Mouse (Mus musculus) ovary, postnatal 36 days (tissue): ENCODE results near the gene Sh3bp5.
A peak's percentile ranks its signal among the peaks of the same experiment; 100 is the strongest.

ENCODE experiments used
- DNase-seq: peaks from one replicate; pipeline ENCODE4 v3.0.0; 2022; ENCODE audit warnings: low spot score, mixed read lengths

Sh3bp5 gene

DNA sequence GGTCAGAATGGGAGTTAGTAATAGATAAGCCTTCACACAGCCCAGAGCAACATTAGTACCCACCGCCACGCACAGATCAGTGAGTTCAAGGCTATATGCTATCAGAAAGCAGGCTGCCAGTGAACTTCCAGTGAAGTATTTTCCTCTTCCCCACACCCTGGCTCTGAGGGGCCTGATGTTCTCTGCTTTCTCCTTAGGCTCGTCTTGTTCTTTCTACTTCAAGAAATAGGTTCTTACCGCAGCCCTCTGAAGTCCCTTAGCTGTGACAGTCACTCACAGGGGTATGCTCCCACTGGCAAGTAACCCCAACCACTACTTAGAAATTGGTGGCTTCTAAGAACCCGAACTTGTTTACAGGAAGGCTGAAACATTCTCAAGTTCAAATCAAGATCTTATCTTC is 2.8 kb downstream of the Sh3bp5 start:
- DNase-seq: no peak

DNA sequence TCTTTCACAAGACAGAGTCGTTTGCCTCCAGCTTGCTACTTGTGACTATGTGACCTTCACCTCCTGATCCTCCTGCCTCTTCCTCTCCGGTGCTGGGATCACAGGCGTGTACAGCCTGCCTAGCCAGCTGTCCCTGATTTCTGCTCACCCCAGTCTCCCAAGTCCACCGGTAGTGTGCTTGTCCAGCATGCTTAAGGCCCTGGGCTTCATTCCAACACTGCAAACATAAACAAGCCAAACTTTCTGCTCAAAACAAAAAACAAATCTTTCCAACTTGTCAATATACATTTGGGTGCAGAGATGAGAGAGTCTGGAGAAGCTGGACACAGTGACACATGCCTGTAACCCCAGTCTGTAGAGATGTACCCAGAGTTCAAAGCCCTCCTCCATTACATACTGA is 3.5 kb downstream of the Sh3bp5 start:
- no peak for DNase-seq

DNA sequence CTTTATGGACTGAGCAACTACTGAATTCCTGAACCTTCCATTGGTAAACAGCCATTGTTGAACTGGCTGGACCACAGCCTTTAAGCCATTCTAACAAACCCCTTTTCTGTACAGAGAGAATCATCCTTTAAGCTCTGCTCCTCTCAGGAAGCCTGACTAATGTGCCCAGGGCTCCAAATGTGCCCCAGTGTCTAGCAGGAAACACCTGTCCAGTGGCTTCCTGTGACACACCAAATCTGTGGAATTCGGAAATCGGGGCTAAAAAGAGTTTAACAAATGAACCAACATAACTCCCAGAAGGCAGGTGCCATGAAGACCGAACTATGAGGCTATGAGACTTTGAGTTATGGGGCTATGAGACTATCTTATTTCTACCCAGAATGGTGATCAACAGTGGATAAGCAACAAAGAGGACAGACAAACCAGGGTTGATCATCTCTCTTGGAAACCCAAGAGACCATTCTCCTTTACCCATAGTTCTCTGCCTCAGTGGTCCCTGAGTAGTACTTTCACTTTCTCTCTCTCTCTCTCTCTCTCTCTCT is 4.0 kb downstream of the Sh3bp5 start:
- no peak for DNase-seq

DNA sequence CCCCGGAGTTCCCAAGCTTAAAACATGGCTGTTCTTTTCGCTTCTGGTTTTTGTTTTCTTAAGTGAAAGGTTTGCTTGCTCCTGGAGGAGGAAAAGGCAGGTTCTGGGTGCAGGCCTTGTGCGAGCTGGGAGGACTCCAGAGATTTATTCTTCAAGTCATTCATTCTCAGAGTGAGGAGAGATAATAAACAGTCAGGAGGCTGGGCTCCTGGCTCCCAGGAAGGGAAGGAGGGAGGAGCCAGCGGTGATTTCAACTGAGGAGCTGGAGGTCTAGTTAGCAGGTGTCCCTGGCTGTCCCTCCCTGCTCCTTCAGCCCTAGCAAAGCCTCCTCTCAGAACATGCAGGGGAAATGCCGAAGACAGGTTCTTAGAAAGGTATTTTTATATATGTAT is 6.9 kb downstream of the Sh3bp5 start:
- no peak for DNase-seq

DNA sequence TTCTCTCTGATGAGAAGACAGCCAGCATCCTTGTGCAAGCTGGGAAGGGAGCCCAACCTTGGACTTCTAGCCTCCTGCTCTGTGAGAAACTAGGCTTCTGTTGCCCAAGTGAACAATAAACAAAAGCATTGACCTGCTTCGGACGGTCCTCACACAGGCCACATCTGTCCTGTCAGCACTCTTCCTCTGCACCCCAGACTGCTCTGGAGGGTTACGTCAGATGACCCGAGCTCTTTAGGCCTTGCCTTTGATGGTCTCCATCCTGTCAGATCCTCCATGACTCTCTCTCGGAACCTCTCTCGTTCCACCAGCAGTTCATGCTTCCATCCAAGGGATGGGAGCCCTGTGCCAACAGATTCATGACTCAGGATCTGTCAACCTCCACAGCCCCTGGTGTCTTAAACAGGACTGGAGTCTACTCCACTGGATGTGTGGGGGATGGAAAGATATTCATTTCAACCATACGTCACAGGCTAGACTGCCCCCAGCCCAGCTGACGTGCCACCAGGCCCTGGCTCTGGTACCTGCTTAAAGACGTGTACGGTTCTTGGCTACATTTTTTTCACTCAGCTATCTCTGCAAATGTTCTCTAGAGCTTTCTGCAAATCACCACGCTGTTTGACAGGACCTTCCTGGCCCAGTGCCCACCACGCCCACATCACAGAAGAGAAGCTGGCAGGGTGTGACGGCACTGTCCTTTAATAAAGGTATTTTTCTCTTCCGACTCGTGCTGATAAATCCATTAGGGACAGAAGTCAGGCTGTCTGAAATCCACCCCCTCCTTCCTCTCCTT is 7.5 kb downstream of the Sh3bp5 start:
- DNase-seq: peak; percentile 63

DNA sequence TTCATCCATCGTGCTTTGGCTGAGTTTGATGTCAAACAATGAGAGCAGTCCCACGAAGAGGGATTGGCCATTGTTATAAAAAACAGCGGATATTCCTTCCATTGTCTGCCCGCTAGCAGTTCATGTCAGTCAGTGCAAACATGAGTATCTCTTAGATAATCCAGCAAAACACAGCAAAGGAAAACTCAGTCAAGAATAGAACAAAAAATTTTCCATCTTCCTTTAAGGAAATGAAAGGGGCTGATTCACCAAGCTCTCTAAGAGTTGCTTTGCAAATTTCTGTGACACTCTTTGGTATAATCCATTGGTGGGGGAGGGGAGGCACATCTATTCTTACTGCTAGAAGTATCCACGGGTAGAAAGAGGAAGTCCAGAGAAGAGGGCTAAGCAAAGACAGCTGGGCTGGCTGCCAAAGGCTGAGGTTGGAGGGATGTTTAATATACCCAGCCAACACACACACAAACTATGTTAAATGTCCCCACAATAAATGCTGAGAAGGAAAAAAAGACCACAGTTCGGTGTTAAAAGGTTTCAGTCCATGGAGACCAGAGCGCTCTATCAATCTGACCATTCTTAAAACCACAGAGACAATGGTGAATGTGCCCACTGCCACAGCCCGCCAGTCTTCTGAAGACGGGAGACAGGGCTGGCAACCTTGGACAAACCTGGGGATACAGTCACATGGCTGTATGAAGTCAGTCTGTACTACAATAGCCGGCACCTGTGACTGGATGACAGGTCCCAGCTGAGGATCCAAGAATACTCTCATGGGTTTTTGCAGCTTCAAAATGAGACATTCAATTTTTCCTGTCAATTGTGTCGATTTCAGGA is 12.7 kb downstream of the Sh3bp5 start:
- DNase-seq: peak; percentile 54

DNA sequence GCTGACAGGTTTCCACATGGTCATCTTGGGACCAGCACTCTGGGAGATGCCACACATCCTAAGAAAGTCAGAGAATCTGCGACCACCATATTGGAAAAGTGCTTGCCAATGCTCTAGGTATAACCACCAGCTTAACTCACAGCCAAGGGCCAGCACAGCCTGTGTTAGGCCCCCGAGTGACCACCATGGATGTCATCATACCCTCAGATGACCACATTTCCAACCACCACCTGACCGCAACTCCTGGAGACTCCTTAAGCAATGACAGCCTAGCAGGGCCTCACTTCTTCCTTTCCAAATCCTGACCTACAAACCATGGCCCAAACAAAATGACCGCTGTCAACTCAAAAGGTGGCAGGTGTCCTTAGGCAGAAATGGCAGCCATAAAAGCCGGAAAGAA is 13.5 kb downstream of the Sh3bp5 start:
- no peak for DNase-seq

DNA sequence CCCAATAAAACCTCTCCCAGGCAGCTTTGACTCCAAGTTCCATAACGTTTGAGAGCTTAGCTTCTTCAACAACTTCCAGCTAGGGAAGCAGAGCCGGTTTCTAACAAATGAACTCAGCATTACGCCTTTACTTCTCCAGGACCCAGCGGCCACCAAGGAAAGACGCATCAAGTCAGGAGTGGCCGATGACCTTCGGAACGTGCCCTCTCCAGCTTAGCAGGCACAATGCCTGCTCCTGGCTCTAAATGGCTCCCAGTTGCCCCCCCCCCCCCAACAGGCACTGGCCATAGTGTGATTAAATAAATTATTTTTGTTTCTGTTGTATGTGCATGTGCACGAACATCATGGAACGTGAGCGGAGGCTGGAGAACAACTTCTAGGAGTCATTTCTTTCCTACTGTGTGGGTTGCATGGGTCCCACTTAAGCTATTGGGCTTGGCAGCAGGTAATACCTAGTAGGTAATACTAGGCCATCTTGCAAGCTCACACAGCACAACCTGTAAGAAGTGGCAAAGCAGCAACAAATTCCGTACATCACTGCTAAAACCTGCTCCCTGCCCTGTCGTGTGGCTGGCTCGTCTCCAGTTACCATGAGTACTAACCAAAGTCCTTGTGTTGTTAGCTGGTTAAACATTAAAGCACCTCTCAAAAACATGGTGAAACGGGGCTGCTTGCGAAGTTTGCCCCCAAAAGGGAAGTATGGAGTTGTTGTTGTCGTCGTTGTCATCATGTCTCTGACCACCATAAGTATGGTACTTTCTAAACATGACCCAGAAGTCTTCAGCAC is 14.2 kb downstream of the Sh3bp5 start:
- DNase-seq: no peak

DNA sequence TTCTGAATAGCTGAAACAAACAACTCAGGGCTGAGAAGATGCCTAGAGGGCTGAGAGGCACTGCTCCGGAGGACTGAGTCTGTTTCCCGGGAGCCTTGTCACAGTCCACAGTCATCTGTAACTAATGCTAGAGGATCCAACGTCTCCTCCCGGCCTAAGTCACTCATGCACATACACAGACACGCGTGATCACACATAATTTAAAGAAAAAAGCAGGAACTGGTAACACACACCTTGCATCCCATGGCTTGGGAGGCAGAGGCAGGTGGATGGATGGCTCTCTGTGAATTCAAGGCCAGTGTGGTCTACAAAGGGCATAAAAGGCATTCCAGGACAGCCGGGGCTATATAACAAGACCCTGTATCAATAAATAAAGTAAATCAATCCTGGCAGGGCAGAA is 14.9 kb downstream of the Sh3bp5 start:
- DNase-seq: no peak

DNA sequence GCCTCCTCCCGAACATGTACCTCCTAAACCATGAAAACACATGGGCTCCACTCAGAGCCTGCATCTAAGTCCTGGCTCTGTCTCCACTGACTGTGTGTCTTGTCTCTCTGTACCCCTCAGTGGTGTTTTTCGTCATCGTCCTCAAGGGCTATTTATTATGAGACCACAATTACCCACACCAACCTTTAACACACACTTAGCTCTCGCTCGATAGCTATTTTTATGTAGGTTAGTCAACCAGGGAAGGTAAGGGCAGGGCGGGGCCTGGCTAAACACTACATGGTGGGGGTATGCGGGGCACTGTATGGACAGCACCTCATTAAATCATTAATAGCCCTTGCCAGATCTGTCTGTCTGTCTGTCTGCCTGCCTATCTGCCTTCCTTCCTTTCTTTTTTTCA is 15.3 kb downstream of the Sh3bp5 start:
- no peak for DNase-seq

DNA sequence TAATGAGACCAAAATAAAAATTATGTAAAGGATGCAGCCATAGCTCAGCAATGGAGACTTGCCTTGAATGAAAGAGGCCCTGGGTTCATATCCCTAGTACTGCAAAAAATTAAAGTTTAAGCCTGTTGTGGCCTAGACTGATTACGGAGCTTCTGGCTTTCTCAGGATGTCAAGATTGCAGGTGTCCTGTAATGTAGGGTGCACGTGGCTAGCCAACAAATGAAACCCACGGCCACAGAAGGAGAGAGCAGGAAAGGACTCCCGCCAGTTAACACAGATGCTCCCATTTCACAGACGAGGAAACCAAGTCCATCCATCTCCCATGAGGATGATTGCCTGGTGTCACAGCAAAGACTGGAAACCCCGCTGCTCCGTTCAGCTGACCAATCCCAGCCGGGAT is 15.7 kb downstream of the Sh3bp5 start:
- no peak for DNase-seq

DNA sequence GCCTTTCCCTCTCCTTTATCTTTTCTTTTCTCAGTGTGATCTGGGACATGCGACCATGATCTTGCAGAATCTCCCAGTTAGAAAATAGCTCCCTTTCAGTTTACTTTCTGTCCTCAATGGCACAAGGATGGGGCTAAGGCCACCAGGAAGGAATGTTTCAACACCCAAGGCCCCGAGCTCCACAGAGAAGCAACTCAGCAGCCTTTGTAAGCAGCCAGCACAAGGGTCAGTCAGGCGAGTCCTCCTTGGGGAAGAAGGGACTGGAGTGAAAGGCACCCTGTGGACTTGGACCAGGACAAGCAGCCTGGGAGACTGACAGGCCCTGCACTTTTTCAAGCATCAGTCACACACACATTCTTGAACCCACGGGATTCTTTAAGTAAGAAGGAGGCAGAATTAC is 16.6 kb downstream of the Sh3bp5 start:
- no peak for DNase-seq

DNA sequence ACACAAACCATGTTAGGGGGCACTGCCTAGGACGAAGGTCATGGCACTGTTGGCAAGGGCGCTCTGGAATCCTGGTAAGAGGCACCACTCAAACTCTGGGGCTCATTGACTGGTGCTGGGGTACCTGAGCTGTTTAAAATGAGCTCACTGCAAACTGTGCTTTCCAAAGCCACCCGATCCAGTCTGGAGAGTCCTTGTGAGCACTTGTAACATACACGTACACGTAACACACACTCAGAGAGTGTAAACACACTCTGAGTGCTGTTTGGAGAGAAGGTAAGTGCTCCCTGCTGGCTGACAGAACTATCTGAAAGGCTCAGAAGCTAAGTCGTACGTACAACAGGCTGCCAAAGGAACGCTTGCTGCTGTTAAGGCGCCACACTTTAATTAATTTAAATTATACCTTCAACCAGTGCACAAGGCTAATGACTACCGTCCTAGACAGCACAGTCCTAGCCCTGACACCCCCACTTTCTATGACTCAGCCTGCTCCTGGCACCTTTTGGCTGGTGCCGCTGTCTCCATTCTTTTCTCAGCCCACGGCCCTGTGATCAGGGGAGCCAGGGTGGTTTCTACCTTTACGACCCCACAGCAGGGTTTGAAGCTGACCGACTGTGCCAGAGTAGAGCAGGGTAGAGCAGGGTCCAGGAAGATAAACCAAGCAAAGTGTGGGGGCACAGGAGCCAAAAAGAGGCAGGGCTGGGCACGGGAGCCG is 18.9 kb downstream of the Sh3bp5 start:
- no peak for DNase-seq

DNA sequence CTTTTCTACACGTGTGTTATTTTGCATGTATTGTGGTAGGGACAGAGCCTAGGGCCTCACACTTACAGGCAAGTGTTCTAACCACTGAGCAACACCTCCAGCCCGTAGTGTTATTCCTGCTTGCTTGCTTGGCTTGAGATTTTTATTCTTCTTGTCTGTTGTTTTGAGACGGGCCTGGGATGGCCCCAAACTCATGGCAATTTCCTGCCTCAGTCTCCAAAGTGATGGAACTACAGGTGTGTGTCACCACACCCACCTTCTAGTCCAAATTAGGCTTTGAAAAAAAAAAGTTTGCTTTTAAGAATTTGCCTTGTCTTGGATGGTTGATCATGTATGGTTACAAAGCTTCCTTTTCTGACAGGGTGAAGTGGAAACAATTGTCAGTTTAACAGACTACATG is 19.5 kb downstream of the Sh3bp5 start:
- DNase-seq: no peak

DNA sequence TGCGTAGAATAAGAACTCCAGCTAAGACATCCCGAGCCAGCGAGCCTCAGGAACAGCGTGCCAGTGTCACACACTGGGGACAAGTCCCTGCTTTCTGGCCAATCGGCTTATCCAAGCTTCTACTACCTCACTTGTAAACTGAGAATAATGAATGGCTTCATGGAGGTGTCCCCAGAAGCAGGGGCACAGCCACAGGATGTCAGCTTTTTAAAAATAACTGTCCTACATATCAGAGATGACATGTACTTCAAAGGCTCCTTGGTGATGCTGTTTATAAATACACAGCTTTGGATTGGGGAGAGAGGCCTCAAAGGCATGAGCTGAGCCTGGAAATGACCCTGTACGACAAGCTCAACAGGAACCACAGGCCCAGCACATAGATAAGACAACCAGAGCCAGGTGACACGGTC is 20.9 kb downstream of the Sh3bp5 start:
- DNase-seq: no peak

DNA sequence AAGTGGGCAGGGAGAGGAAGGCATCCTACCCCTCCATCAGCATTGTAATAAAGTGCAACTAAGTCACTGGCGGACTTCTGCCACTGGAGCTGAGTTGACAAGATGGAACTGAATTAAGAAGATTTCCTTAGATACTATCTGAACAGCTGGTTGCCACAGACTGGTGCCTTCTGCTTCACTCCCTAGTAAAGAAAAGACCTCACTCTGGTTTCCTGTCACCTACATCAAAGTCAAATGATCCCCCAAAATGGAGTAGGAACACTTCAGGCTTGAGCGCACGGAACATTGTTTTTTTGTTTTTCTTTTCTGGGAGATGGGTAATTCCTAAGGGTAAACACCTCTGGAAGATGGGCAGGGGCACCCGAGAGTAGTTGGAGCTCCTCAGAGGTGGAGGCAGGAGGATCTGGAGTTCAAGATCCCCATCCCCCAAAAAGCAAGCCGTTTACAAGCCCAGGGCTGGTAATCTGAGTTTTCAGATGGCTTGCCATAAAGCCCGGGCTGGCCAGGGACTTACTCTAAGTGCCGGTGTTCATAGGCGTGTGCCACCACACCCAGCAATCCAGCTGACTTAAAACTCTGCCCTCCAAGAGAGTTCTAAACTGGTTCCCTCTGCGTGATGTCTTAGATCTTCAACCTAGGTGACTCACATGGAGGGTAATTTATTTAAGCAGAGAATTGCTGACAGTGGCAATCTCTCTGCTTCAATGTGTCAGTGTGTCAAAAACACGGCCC is 21.5 kb downstream of the Sh3bp5 start:
- no peak for DNase-seq

DNA sequence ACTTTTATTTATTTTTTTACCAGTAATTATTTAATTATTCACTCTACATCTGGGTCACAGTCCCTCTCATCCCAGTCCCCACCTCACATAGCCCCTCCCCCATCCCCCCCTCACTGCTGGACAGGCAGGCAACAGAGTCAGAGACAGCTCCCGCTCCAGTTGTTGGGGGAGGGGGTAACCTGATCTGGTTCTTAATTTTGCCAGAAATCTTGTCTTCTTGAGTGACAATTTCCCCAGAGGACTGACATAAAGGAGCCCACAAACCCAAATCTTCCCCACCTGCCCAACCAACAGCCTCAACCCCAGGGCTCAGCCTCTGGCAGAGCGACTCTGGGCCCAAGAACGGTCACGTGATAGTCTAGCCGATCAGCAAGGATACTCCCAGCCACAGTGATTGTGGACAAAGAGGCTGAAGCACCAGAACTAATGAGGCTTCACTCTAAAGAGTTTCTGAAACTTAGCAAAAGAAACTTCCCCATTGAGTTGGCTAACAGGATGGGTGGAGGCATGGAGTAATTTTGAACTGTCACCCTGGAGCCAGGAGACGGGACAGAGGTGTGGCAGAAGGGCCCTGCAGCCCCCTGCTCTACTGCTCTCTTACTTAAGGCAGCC is 22.3 kb downstream of the Sh3bp5 start:
- DNase-seq: no peak

DNA sequence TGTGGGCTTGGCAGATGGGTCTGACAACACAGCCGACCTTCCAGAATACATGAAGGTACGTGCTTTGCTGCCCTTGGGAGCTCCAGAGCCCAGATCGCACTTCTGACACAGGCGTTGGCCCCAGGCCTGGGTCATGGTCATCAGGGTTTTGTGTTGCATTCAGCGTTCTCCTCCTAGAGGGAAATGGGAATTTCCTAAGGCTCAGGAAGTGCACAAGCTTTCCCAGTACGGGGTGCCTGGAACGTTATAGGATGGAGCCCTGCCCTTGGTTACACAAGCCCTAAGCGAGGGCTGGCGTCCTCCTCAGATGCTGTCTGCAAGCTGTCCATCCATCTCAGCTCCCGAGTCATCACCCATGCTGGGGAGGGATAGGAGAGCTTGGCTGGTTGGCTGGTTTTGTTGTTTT is 23.2 kb downstream of the Sh3bp5 start:
- DNase-seq: no peak

DNA sequence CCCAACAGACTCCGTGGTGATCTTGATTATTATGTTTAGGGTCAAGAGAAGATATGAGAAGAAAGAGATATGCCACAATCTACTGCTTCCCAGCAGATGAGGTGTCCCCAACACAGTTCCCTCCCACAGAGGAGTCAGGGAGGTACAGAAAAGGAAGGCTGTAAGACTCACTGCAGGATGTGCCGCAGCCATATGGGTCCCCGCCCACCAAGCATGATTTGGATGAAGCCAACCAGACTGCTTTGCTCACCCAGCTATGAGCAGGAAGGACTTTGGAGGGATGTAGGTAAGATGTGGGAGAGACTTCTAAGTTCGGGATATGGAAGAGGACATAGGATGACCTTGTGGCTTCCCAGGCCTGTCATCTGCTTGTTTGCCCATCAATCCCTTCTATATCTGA is 25.1 kb downstream of the Sh3bp5 start:
- DNase-seq: no peak

DNA sequence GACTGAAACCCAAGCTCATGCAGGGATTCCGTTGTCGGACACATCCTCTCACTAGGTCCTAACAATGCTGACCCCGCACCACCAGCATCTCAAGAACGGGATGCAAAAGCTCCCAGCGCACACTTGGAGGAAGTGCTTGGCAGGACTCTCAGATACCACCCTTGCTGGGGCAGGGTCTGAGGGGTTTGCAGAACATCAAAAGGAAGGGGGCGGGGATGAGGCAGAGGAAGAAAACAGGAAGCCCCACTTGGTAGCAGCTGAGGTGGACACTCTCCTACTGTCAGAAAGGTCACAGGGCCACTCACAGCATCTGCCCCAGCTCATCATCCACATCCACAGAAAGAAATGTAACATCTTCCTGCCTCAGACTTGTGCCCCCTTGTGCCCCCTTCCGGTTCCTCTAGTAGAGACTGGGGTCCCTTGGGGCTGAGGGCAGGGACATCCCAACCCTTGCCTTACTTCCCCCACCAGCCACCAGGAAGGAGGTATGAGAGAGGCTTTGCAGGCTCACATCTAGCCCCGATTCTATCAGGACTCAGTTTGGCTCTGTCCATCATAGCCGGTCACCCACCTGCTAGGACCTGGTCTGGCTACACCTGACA is 25.7 kb downstream of the Sh3bp5 start:
- DNase-seq: no peak
